Mouse (Mus musculus) 3134 (cell line): ENCODE results near the gene Pcbp2.

ENCODE experiments used
- DNase-seq: peaks from one replicate; pipeline ENCODE4 v3.0.0-alpha.2; 2011; ENCODE audit warnings: low spot score; ENCODE audit not compliant: insufficient read length; ENCODE audit errors: extremely low read depth

Pcbp2 gene

DNA sequence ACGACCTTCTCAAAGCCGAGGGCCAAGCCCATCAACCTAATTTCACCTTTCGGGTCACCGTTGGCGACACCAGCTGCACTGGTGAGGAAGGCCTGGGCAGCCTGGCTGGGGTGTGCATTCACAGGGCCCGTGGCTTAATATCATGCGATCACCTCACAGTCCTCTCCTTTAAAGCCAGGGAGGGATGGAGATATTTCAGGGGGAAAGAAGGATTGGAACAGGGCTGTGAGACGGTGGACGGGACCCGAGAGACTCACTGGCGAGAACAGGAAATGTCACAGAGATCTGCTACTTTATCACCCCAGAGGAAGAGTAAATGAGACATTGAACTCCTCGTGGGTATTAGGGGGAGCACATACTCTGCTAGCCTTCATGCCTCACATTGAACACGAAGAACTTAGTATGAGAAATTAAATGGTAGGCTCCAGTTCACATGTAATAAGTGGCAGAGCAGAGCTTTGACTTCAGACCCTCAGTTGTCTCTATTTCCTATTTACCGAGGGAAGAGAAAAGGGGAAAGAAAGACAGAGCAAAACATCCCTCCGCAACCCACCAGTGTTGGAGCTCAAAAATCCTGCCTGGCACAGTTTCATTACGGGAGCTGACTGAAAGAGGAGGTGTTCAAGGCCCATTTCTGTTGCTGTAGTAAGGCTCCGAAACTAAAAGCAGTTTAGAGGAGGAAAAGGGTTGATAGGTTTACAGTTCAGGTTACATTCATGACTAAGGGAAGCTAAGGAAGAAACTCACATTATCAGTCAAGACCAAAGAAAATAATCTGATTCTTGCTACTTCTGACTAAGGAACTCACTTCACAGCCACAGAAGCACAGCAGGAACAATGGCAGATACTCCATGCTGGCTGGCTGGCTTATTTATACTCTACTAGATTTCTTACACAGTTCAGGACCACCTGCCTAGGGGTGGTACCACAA is 49.1 kb downstream of the Pcbp2 start:
- no peak for DNase-seq

GRCm38 (mm10) chr15:102520416-102520815 is 50.1 kb downstream of the Pcbp2 start:
- DNase-seq, result no peak

DNA sequence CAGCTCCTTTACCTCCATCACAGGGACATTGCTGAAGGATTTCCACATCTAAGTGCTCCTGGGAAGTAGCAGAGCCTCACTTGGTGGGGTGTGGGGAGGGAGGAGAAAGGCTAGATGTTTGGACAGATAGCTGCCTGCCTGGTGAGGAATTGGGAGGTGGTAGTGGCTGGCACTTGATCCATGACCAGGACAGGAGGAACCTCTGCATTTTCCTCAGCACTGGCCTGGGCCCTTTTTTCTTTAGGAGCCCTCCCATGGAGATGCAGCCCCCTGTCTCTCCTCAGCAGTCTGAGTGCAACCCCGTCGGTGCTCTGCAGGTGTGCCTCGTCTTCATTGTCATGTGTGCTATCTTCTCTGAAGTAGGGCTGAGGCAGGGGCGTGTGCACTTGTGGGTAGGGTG is 51.1 kb downstream of the Pcbp2 start:
- DNase-seq, result no peak

DNA sequence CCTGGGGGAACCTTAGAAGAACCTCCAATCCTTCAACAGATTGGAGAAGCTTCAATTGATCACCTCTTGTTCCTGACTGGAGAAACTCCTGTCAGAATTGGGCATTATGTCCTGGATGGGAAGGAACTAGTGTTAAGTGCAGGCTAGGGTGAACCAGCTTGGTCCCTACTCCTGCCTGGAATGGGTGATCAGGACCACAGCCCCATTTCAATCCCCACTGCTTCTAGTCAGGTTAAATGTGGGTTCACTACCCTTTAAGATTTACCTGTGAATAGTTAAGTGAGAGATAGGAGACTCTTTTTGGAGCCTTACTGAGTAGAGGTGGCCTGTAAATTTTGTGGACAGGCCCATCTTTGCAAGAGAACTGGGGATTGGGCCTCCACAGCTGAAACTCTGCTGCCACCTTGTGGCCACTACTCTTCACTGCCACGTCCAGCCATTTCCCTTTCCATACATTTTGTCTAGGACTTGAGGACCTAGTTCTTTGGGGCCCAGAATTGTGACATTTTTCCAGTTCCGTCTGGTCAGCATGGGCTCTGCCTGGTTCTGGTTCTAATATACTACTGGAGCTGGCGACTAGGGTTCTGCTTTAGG is 54.6 kb downstream of the Pcbp2 start, which contains the start of gene Npff:
Gene Npff (minus strand): TSS at position 51 of the 594 bp plus-strand sequence.
- DNase-seq, result no peak

DNA sequence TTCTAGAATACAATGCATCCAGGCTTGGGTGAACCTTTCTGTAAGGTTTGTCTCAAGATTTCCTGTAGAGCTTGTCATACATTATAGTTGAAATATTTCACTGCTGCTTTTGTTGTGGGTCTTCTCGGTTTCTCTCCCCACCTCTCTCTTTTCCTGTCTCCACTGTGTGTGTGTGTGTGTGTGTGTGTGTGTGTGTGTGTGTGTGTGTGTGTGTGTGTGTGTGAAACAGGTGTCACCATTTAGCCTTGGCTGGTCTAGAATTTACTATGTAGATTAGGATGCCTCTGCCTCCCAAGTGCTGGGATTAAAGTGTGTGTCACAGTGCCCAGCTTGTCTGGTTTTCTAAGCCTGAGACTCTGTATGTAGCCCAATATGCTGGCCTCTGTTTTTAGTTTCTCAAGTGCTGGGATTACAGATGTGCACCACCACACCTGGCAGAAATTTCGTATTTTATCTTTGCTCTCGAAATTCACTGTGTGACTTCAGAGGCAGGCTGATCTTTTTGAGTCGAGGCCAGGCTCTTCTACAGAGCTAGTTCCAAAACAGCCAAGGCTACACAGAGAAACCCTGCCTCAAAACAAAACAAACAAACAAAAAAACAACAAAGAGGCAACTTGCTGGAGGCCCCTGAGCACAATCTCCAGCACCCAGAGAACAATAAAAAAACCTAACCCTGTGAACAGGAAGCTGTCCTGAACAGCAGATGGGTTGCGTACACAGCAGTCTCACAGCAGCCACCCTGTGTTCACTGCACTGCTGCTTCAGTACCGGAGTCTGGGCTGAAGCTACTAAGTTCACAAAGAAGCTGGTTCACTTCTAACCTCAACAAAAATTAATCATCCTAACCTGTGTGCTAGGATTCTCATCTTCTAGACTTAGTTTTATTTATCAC is 56.0 kb downstream of the Pcbp2 start:
- DNase-seq, result no peak

DNA sequence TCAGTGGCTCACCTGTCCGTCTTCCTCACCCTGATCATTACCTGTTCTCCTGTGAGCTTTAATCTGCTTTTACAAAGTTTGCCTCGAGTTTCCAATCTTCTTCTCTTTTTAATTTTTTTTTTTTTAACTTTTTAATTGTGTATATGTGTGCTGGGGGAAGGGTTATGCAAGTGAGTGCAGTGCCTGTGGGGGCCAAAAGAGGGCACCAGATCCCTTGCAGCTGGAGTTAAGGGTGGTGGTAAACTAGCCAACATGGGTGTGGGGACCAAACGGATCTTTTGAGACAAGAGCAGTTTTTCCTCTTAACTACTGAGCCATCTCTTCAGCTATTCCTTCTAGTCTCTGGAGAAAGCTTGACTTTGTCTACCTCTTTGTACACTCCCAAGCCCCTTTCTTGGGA is 57.6 kb downstream of the Pcbp2 start:
- DNase-seq, result no peak

DNA sequence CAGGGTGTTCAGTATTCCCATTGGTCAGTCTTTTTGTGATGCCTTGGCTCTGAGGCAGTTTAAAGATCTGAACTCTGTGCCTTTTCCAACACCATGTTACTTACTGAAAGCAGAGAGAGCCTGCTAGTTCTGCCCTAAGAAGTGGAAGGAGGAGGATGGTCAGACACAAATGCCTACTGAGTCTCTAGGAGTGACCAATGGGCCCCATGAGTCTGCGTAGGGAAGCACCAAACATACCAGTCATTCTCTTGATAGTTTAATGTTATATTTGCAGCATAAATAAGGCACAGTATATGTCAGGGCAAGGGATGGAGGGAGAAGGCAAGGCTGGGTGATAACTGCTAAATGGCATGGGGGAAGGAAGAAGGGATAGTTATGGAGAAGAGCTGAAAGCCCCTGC is 58.1 kb downstream of the Pcbp2 start:
- DNase-seq, result no peak

DNA sequence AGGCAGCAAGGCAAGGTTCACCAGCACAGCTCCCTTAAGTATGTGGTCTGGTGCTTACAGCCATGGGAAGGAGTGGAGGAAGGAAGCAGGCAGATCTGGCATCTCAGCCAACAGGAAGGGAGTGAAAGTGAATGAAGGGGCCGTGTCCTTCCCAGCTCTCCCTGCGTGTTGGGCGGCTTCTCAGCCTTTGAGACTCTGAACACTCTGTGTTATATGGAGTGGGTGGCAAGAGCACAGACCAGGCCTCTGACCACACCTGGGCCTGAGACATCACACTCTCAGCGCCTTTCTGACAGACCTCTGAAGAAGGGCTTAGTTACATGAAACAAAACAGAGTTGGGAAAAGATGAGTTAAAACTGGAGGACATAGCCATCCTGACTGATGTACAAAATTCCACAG is 60.2 kb downstream of the Pcbp2 start:
- no peak for DNase-seq

DNA sequence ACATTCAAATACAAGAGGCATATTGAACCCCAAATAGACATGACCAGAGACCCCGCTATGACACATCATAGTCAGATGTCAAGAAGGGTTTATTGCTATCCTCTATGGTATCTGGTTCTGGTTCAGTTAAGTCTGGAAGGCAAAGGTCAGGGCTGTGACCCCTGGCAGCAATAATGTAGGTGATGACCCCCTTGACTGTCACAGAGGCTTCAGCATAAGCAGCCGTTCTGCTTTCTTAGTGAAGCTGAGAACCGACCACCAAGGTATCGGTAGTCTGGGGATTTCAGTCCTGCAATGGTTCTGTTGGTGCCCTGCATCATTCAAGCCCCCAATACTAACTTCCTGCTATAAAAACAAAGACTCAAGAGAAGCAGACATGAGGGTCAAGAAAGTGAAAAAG is 61.2 kb downstream of the Pcbp2 start:
- no peak for DNase-seq

DNA sequence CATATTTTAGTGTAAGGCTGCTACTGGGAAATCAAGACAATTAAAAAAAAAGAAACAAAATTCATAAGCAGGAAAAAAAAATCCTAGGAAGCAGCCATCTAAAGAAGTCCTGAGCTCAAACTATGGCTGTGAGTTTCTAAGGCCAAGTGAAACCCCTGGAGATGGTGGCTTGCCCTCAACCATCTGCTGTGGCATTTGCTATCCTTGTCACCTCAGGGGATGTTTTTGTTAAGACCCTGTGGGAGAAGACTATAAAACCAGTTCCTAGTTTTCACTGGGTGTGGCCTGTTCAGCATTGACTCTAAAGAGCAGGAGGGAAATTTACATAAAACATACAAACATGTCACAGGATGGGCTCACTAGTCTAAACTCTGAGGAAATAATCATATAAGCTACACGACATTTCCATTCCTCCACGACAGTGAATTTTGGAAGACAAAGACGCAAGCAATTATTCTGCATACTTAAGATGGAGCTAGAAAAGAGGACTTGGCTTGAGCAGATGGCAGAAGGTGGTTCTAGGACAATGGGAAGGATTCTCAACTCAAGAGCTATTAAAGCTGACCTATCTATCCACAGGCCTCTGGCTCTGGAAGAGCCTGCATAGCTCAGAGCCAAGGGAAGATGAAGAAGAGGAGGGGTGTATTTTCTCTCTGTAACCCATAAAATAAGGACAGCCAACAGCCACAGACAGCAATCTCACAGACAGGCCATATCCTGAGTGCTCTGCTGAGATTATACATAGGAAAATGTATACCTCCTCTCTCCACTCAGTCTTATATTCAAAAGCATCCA is 62.0 kb downstream of the Pcbp2 start:
- DNase-seq, result no peak

- no peak for DNase-seq
Measured at GRCm38 (mm10) chr15:102533926-102534325, 63.6 kb downstream of the Pcbp2 start.

- no peak for DNase-seq
Measured at GRCm38 (mm10) chr15:102544801-102545200, 74.5 kb downstream of the Pcbp2 start.

DNA sequence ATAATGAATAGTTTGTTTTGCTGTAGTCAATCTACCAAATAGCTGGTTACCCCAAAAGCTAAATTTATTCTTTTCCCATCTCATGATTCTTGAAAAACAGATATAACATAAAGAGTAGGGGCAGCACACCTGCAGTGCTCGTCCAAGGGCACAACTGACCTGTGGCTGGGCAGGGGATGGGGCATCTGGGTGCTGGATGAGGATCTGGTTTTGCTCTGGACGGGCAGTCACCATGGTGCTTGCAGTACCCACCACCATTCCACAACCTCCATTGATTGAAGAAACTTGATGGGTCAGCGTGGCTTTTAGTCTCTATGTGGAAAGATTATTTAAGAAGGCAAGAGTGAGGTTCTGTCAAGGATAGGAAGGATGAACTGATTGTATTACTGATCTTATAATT is 75.9 kb downstream of the Pcbp2 start:
- DNase-seq, result no peak

GRCm38 (mm10) chr15:102546677-102547427 is 76.5 kb downstream of the Pcbp2 start:
- no peak for DNase-seq

DNA sequence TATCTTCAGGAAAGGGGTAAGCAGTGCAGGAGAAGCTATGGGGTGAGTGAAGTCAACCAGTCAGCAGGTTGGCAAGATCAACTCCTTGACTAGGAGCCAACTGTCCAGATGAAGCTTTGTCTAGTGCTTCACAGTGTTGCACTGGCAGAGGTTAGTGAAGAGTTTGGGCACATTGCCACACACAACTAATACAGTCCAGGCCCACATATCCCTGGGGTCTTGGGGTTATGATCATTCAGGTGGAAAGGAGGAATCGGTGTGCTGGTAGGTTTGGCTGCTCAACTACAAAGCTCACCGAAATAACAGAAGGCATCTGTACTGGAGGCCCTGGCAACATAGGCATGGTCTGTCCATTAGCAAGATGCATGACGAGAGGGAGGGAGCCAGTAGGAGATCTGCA is 77.1 kb downstream of the Pcbp2 start:
- no peak for DNase-seq
